Mouse (Mus musculus): ENCODE measurements around the gene Chst8. TPM values are rescaled to one million over a fixed set of nuclear protein-coding genes. Genes with fewer than 3 reads are reported as not detected.

Gene Chst8
- total and polyA plus RNA-seq, 2 experiments from 2014 or later = 0.20 to 6.4 TPM

GRCm38 (mm10) chr7:34752151-34752762 lies 60.3 kb downstream of the Chst8 start:
- Histone ChIP-seq H3K9me3 (replicated peaks; ENCODE audit: control insufficient read depth, low read length) (no peaks in the 10 kb centered on the region), H3K4me2 (ENCODE audit: low read depth, low read length) (no peak overlapping the region), H3K4me1 (ENCODE audit: control insufficient read depth, insufficient read depth) (no peaks in the 10 kb centered on the region), H3K4me3 (ENCODE audit: low read depth, low read length) (no peak overlapping the region), H3K27ac (ENCODE audit: low read depth) (no peak overlapping the region), H3K27me3 (ENCODE audit: control insufficient read depth, insufficient read depth, low read length) (no peaks in the 10 kb centered on the region), H3K9ac (replicated peaks; ENCODE audit: low read depth, low read length) (no peak overlapping the region), H3K36me3 (replicated peaks; ENCODE audit: control insufficient read depth, insufficient read depth, low read length) (no peaks in the 10 kb centered on the region)
- WGBS = 33% methylated on average over 10 of the region's 10 CpGs
- DNase-seq (ENCODE audit: low spot score) (no peak), ATAC-seq (ENCODE audit: insufficient read depth, low read depth) (peak; percentile 33)
- TF ChIP-seq EP300 (IDR thresholded peaks at IDR 0.05; ENCODE audit: low read depth) (no peak), CTCF (IDR thresholded peaks at IDR 0.05; ENCODE audit: low read depth) (no peak)

GRCm38 (mm10) chr7:34750350-34750749 lies 62.2 kb downstream of the Chst8 start:
- TF ChIP-seq EP300 (IDR thresholded peaks at IDR 0.05; ENCODE audit: low read depth) (no peak), CTCF (IDR thresholded peaks at IDR 0.05; ENCODE audit: low read depth) (no peak)
- Histone ChIP-seq H3K36me3 (replicated peaks; ENCODE audit: control insufficient read depth, insufficient read depth, low read length) (no peaks in the 10 kb centered on the region), H3K27me3 (ENCODE audit: control insufficient read depth, insufficient read depth, low read length) (no peaks in the 10 kb centered on the region), H3K27ac (ENCODE audit: low read depth) (no peak overlapping the region), H3K4me3 (ENCODE audit: low read depth, low read length) (no peak overlapping the region), H3K9me3 (replicated peaks; ENCODE audit: control insufficient read depth, low read length) (no peaks in the 10 kb centered on the region), H3K4me2 (ENCODE audit: low read depth, low read length) (no peak overlapping the region), H3K9ac (replicated peaks; ENCODE audit: low read depth, low read length) (no peak overlapping the region), H3K4me1 (ENCODE audit: control insufficient read depth, insufficient read depth) (no peaks in the 10 kb centered on the region)
- 73% methylated on average over 7 of the region's 7 CpGs for WGBS
- ATAC-seq (ENCODE audit: insufficient read depth, low read depth) (no peak), DNase-seq (ENCODE audit: low spot score) (no peak)

GRCm38 (mm10) chr7:34749753-34750152 lies 62.8 kb downstream of the Chst8 start:
- H3K36me3 ChIP-seq (replicated peaks; ENCODE audit: control insufficient read depth, insufficient read depth, low read length) = no peaks in the 10 kb centered on the region
- H3K4me2 ChIP-seq (ENCODE audit: low read depth, low read length) = no peak overlapping the region
- TF ChIP-seq CTCF (IDR thresholded peaks at IDR 0.05; ENCODE audit: low read depth) (peak; percentile 39), EP300 (IDR thresholded peaks at IDR 0.05; ENCODE audit: low read depth) (no peak)
- ATAC-seq (ENCODE audit: insufficient read depth, low read depth) (no peak), DNase-seq (ENCODE audit: low spot score) (no peak)
- no peak overlapping the region for H3K9ac ChIP-seq (replicated peaks; ENCODE audit: low read depth, low read length)
- no peak overlapping the region for H3K4me3 ChIP-seq (ENCODE audit: low read depth, low read length)
- H3K27me3 ChIP-seq (ENCODE audit: control insufficient read depth, insufficient read depth, low read length) = no peaks in the 10 kb centered on the region
- no peaks in the 10 kb centered on the region for H3K4me1 ChIP-seq (ENCODE audit: control insufficient read depth, insufficient read depth)
- 51% methylated on average over 3 of the region's 3 CpGs for WGBS
- no peak overlapping the region for H3K27ac ChIP-seq (ENCODE audit: low read depth)
- H3K9me3 ChIP-seq (replicated peaks; ENCODE audit: control insufficient read depth, low read length) = no peaks in the 10 kb centered on the region

GRCm38 (mm10) chr7:34748501-34748900 lies 64.0 kb downstream of the Chst8 start:
- ATAC-seq (ENCODE audit: insufficient read depth, low read depth) (no peak), DNase-seq (ENCODE audit: low spot score) (no peak)
- no peak for TF ChIP-seq EP300 (IDR thresholded peaks at IDR 0.05; ENCODE audit: low read depth)
- no peak for TF ChIP-seq CTCF (IDR thresholded peaks at IDR 0.05; ENCODE audit: low read depth)
- no peak overlapping the region for H3K4me2 ChIP-seq (ENCODE audit: low read depth, low read length)
- H3K4me1 ChIP-seq (ENCODE audit: control insufficient read depth, insufficient read depth) = no peaks in the 10 kb centered on the region
- H3K4me3 ChIP-seq (ENCODE audit: low read depth, low read length) = no peak overlapping the region
- H3K36me3 ChIP-seq (replicated peaks; ENCODE audit: control insufficient read depth, insufficient read depth, low read length) = no peaks in the 10 kb centered on the region
- H3K27me3 ChIP-seq (ENCODE audit: control insufficient read depth, insufficient read depth, low read length) = no peaks in the 10 kb centered on the region
- no peaks in the 10 kb centered on the region for H3K9me3 ChIP-seq (replicated peaks; ENCODE audit: control insufficient read depth, low read length)
- no peak overlapping the region for H3K27ac ChIP-seq (ENCODE audit: low read depth)
- 66% methylated on average over 4 of the region's 4 CpGs for WGBS
- H3K9ac ChIP-seq (replicated peaks; ENCODE audit: low read depth, low read length) = no peak overlapping the region

- H3K4me2 ChIP-seq (ENCODE audit: low read depth, low read length) = no peak overlapping the region
- WGBS = 78% methylated on average over 12 of the region's 12 CpGs
- H3K9me3 ChIP-seq (replicated peaks; ENCODE audit: control insufficient read depth, low read length) = no peaks in the 10 kb centered on the region
- ATAC-seq (ENCODE audit: insufficient read depth, low read depth) (no peak), DNase-seq (ENCODE audit: low spot score) (no peak)
- no peak overlapping the region for H3K9ac ChIP-seq (replicated peaks; ENCODE audit: low read depth, low read length)
- H3K36me3 ChIP-seq (replicated peaks; ENCODE audit: control insufficient read depth, insufficient read depth, low read length) = no peaks in the 10 kb centered on the region
- H3K27ac ChIP-seq (ENCODE audit: low read depth) = no peak overlapping the region
- TF ChIP-seq CTCF (IDR thresholded peaks at IDR 0.05; ENCODE audit: low read depth) = no peak
- TF ChIP-seq EP300 (IDR thresholded peaks at IDR 0.05; ENCODE audit: low read depth) = no peak
- H3K27me3 ChIP-seq (ENCODE audit: control insufficient read depth, insufficient read depth, low read length) = no peaks in the 10 kb centered on the region
- H3K4me1 ChIP-seq (ENCODE audit: control insufficient read depth, insufficient read depth) = no peaks in the 10 kb centered on the region
- no peak overlapping the region for H3K4me3 ChIP-seq (ENCODE audit: low read depth, low read length)
These were observed 64.8 kb downstream of the Chst8 start for GRCm38 (mm10) chr7:34747661-34748060.

GRCm38 (mm10) chr7:34746586-34746985 lies 65.9 kb downstream of the Chst8 start:
- H3K4me3 ChIP-seq (ENCODE audit: low read depth, low read length) = no peak overlapping the region
- whole genome bisulfite sequencing = 43% methylated on average over 6 of the region's 6 CpGs
- no peak for DNase-seq (ENCODE audit: low spot score)
- no peak overlapping the region for H3K27ac ChIP-seq (ENCODE audit: low read depth)
- no peak for TF ChIP-seq CTCF (IDR thresholded peaks at IDR 0.05; ENCODE audit: low read depth)
- no peak for TF ChIP-seq EP300 (IDR thresholded peaks at IDR 0.05; ENCODE audit: low read depth)
- ATAC-seq (ENCODE audit: insufficient read depth, low read depth) = no peak
- no peak overlapping the region for H3K9ac ChIP-seq (replicated peaks; ENCODE audit: low read depth, low read length)
- H3K4me2 ChIP-seq (ENCODE audit: low read depth, low read length) = no peak overlapping the region
- no peaks in the 10 kb centered on the region for H3K36me3 ChIP-seq (replicated peaks; ENCODE audit: control insufficient read depth, insufficient read depth, low read length)
- no peaks in the 10 kb centered on the region for H3K4me1 ChIP-seq (ENCODE audit: control insufficient read depth, insufficient read depth)
- no peaks in the 10 kb centered on the region for H3K27me3 ChIP-seq (ENCODE audit: control insufficient read depth, insufficient read depth, low read length)
- H3K9me3 ChIP-seq (replicated peaks; ENCODE audit: control insufficient read depth, low read length) = no peaks in the 10 kb centered on the region

Data from heart, postnatal 0 days (tissue).